In genomic region chr4:147423641-147424298, GRCm38 (mm10) we compare ENCODE assay signal across 14 mouse cellular contexts.
DNase-seq lines count a peak whose midpoint lies in the region; ATAC-seq lines count a peak whose summit lies in the region.
"Had no signal": no experiment of that assay in that cellular context is flagged by ENCODE, and none has a peak within 500 bp of the region (broad histone marks: within the 10 kb centered on the region; RNA-seq: fewer than 3 reads in every experiment).

No protein-coding gene starts in this region.

- no peak overlapping the region for H3K27ac ChIP-seq in heart, embryonic 10.5 days
- H3K27ac ChIP-seq in liver, embryonic 11.5 days (ENCODE audit: low read depth, low read length), result no peak overlapping the region
- H3K27ac ChIP-seq in embryonic facial prominence, embryonic 12.5 days, result no peak overlapping the region
- H3K27ac ChIP-seq: kidney, postnatal 0 days had no signal

- H3K27me3 ChIP-seq in heart, embryonic 10.5 days (ENCODE audit: insufficient read depth, poor library complexity, severe bottlenecking), result no peaks in the 10 kb centered on the region
- H3K27me3 ChIP-seq in liver, embryonic 11.5 days (replicated peaks; ENCODE audit: control insufficient read depth, insufficient read depth, low read length), result no peaks in the 10 kb centered on the region
- no peaks in the 10 kb centered on the region for H3K27me3 ChIP-seq in embryonic facial prominence, embryonic 12.5 days

- ATAC-seq in liver, embryonic 11.5 days (replicated peaks; ENCODE audit: low FRiP score), result 0 out of 2 replicates have a peak, but pooled peaks have one; percentile 1
- ATAC-seq in embryonic facial prominence, embryonic 12.5 days (ENCODE audit: insufficient number of reproducible peaks, insufficient read depth, low FRiP score, low TSS enrichment), result peak; percentile 18; the same call in 1 of the 2 replicates
- ATAC-seq in granulocyte monocyte progenitor cell, adult 5-6 weeks (replicated peaks; ENCODE audit: poor library complexity, severe bottlenecking), result no peak

- peak; percentile 79 for DNase-seq in heart, embryonic 10.5 days (ENCODE audit: low spot score)
- DNase-seq in heart, postnatal 10 days, result no peak
- no peak for DNase-seq in liver, embryonic 11.5 days (ENCODE audit: low spot score)
- DNase-seq in liver, result no peak
- peak; percentile 51 for DNase-seq in ES-CJ7 (ENCODE audit: low read depth, low spot score)
- no peak for DNase-seq in Muller cell, postnatal 12 days (ENCODE audit: inconsistent ontology term)
- DNase-seq: adrenal gland, postnatal 25 days; cerebellum, adult 8-10 months; gastrocnemius, postnatal 14 days; heart, postnatal 14 days; lung, postnatal 36 days had no signal

- peaks cover 32% of the 10 kb centered on the region for H3K9me3 ChIP-seq in heart, embryonic 10.5 days
- peaks cover 31% of the 10 kb centered on the region for H3K9me3 ChIP-seq in liver, embryonic 11.5 days (ENCODE audit: control insufficient read depth, low read length)
- H3K9me3 ChIP-seq in embryonic facial prominence, embryonic 12.5 days, result peaks cover 41% of the 10 kb centered on the region

- no peak overlapping the region for H3K4me3 ChIP-seq in heart, embryonic 10.5 days
- H3K4me3 ChIP-seq in liver, embryonic 11.5 days (ENCODE audit: low read depth, low read length), result no peak overlapping the region
- no peak overlapping the region for H3K4me3 ChIP-seq in embryonic facial prominence, embryonic 12.5 days

- H3K36me3 ChIP-seq in heart, embryonic 10.5 days, result no peaks in the 10 kb centered on the region
- H3K36me3 ChIP-seq in liver, embryonic 11.5 days (ENCODE audit: control insufficient read depth, insufficient read depth, low read length), result no peaks in the 10 kb centered on the region
- H3K36me3 ChIP-seq in embryonic facial prominence, embryonic 12.5 days, result no peaks in the 10 kb centered on the region

- WGBS in heart, embryonic 10.5 days, result 62% methylated on average over 4 of the region's 4 CpGs
- 55% methylated on average over 4 of the region's 4 CpGs for WGBS in liver, embryonic 11.5 days
- 62% methylated on average over 4 of the region's 4 CpGs for WGBS in embryonic facial prominence, embryonic 12.5 days

- no peaks in the 10 kb centered on the region for H3K4me1 ChIP-seq in heart, embryonic 10.5 days
- no peaks in the 10 kb centered on the region for H3K4me1 ChIP-seq in liver, embryonic 11.5 days (replicated peaks; ENCODE audit: control insufficient read depth, insufficient read depth, low read length)
- no peaks in the 10 kb centered on the region for H3K4me1 ChIP-seq in embryonic facial prominence, embryonic 12.5 days

- no peak overlapping the region for H3K9ac ChIP-seq in liver, embryonic 11.5 days (ENCODE audit: low read depth, low read length)
- no peak overlapping the region for H3K9ac ChIP-seq in embryonic facial prominence, embryonic 12.5 days

- H3K4me2 ChIP-seq in liver, embryonic 11.5 days, result no peak overlapping the region
- H3K4me2 ChIP-seq in embryonic facial prominence, embryonic 12.5 days (replicated peaks), result no peak overlapping the region

- intact Hi-C loops in heart, postnatal 10 days (cut with DNase I), result loop anchor here (5.0 kb wide), 1 partner anchor 1866 kb away; no protein-coding TSS in a partner anchor

Comparison
In these comparisons a context has a peak if more than half of its experiments do, and no peak if none do; other contexts are left out.
1. DNase-seq: peak in heart, embryonic 10.5 days (single experiment) and ES-CJ7 (single experiment); none in heart, postnatal 10 days (0 of 2), liver, embryonic 11.5 days (single experiment), liver (single experiment) and Muller cell, postnatal 12 days (single experiment).